Mouse (Mus musculus): ENCODE measurements around the gene Rnf169.

Rnf169 gene

DNA sequence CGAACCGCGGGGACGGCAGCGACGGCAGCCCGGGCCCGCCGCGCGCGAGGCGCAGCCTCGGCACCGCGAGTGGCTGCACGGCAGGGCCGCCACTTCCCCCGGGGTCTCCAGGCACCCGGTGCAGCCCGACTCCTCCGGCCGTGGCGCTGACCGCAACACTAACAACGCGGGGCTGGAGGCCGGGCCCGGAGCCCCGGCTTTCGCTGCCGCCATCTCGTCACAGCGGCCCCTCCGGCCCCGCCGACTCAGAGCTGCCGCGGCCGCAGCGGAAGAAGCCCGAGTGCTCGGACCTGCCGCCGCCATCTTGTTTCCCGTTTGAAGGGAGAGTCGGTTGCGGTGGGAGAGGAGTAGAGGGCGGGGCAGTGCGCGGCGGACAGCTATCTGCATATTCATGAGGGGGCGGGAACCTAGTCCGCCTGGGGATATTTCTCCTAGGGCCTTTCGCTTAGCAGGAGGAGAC lies at the start of gene Rnf169:
Rnf169 (minus strand) TSS at position 317 of the 460 bp plus-strand sequence.
- under 1% methylated on average over 55 of the region's 55 CpGs for WGBS

- WGBS: 66% methylated on average over 3 of the region's 3 CpGs
These were observed 49.1 kb upstream of the Rnf169 start for GRCm38 (mm10) chr7:100029307-100029706.

GRCm38 (mm10) chr7:100027353-100027752 lies 47.1 kb upstream of the Rnf169 start:
- WGBS: 85% methylated on average over 5 of the region's 5 CpGs

DNA sequence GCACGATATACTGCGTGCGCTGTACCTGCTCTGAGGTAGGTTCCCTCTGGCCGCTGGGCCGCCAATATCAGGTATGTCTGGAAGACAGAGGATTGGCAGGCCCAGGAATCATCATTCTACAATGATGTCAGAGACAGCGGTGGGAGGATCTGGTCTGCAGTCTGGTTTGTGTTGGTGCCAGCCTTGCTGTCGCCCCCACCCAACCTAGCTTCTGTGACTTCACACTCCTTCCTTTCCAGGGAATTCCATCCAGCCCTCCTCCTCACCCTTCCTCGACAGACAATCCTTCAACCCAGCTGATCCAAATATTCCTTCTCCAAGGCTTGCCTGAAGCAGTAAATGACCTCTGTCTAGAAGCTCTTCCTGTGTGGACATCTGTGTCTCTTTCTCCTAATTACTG lies 36.8 kb upstream of the Rnf169 start:
- WGBS: 77% methylated on average over 8 of the region's 8 CpGs

DNA sequence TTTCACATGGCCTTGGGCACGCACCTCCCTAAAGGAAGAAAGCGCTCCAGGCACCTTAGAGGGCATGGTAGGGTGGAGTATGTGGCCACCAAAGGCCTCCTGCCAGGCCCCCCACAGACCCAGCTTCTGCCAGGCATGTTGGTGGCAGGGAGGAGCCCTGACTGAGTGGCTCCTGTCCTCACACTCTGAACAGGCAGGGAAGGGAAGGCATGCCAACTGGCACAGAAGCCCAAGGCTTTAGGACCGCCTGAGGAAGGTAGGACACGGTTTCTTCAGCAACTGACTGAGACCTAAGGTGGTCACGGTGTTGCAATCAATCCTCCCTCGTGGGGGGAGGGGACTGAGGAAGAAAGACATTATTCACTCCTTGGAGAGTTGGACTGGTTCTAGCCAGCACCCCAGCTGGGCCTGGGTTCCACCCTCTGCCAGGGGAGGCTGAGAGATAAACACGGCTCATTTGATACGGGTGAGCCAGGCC lies 33.9 kb upstream of the Rnf169 start:
- 66% methylated on average over 8 of the region's 8 CpGs for WGBS

GRCm38 (mm10) chr7:100012515-100012914 lies 32.3 kb upstream of the Rnf169 start:
- 83% methylated on average over 6 of the region's 6 CpGs for WGBS

GRCm38 (mm10) chr7:100012085-100012484 lies 31.8 kb upstream of the Rnf169 start:
- 79% methylated on average over 8 of the region's 8 CpGs for WGBS

- 83% methylated on average over 5 of the region's 5 CpGs for WGBS
These were observed 30.5 kb upstream of the Rnf169 start for GRCm38 (mm10) chr7:100010711-100011110.

- 29% methylated on average over 11 of the region's 11 CpGs for WGBS
These were observed 29.4 kb upstream of the Rnf169 start for GRCm38 (mm10) chr7:100009640-100010039.

GRCm38 (mm10) chr7:100008765-100009164 lies 28.5 kb upstream of the Rnf169 start:
- WGBS: 94% methylated on average over 4 of the region's 4 CpGs

- 7% methylated on average over 11 of the region's 11 CpGs for WGBS
These were observed 26.2 kb upstream of the Rnf169 start for GRCm38 (mm10) chr7:100006411-100006810.

DNA sequence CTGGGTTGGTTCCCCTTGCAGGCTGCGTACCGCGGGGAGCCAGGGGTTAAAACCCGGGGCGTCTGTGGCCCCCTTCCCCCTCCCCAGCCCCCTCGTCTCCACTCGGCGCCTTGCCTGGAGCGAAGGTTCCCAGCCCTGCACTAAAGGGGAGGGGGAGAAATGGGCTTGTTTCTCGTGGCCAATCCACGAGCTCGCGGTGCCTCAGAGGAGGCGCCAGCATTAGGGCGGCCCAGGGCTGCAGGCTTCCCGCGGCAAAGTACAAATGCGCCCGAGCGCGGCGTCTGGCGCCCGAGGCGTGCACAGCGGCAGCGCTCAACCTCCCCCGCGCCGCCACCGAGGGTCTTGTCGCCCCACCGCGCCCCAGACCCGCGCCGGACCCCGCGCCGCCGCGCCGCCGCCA lies 25.5 kb upstream of the Rnf169 start, which contains the start of gene Chrdl2:
Chrdl2 (plus strand) TSS at position 383 of the 400 bp plus-strand sequence.
- WGBS: 1% methylated on average over 43 of the region's 44 CpGs

DNA sequence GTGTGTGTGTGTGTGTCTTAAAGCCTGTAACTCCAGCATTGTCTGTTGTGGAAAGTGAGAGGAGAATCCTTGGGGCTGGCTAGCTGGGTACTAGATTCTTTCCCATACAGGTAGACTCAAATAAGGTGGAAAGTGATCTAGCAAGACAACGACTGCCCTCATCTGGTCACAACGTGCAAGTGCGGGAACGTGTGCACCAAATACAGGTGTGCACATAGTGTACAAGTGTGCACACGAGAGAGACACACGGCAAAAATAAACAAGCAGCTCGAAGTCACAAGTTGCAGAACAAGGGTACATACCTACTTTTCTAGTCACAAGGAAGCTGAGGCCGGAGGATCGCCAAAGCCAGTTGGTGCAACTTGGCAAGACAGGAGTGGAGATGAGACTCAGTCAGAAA lies 23.5 kb upstream of the Rnf169 start:
- 58% methylated on average over 9 of the region's 9 CpGs for WGBS

- WGBS: 90% methylated on average over 3 of the region's 3 CpGs
These were observed 18.4 kb upstream of the Rnf169 start for GRCm38 (mm10) chr7:99998668-99999067.

- 73% methylated on average over 7 of the region's 7 CpGs for WGBS
These were observed 14.9 kb upstream of the Rnf169 start for GRCm38 (mm10) chr7:99995186-99995585.

DNA sequence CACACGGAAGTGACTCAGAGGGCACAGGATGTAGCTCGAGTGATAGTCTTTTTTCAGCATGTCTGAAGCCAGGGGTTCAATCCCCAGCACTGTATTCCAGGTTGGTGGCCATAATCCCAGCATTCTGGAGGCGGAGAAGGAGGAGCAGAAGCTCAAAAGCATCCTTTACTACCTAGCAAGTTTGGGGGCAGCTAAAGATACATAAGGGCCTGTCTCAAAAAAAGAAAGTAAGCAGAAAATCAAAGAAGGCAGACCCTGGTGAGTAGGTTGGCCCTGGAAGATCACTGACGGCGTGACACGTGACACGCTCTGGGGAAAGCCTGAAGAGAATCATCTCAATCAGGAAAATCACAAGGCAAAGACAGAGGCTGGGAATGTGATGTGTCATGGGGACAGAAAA lies 12.9 kb upstream of the Rnf169 start:
- 84% methylated on average over 7 of the region's 7 CpGs for WGBS

DNA sequence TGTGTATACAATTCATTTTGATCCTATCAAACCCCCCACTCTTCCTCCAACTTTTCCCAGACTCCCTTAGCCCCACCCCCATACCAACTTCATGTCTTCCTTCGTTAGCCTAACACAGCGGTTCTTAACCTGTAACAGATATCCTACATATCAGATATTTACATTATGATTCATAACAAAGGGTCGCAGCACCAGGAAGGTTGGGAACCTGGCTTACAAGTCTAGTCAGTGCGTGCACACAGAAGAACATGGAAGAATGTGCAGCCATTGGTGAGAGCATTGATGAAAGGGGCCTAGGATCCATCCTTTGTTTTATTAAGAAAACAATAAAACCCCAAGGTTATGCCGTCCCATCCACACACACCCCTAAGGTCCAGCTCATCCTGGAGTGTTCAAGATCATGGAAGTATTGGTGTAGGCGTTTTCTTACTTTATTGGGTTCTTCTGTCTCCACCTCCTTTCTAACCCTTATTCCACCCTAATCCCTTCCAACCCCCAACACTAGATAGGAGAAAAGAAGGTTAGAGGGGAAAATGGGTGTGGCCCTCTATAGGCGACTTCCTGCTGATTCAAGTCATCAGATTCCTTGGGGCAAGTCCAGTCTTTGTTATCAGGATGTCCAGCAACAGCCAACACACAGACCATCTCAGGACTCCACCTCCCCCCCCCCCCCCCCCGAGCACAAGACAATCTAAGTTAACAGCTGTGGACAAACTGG lies 10.9 kb upstream of the Rnf169 start:
- 85% methylated on average over 8 of the region's 8 CpGs for WGBS

- 68% methylated on average over 15 of the region's 15 CpGs for WGBS
These were observed 9.9 kb upstream of the Rnf169 start for GRCm38 (mm10) chr7:99989844-99990760.

DNA sequence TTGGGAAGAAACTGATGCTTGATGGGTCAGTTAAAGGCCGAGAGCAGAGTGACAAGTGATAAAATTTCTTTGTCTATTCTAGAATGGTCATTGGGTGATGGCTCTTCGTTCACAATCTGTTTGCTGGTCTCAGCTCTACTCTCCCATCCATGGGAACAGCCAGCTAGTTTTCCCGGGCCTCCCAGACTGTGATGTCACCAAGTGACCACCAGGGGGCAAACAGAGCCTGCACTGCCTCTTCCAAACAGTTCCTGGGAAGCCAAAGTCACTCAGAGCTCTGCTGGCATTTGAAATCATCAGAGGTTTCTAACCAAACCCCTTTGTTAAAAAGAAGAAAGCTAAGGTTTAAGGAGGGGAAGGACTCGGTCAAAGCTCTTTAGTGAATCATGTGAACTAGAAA lies 8.5 kb upstream of the Rnf169 start:
- WGBS: 10% methylated on average over 4 of the region's 4 CpGs

DNA sequence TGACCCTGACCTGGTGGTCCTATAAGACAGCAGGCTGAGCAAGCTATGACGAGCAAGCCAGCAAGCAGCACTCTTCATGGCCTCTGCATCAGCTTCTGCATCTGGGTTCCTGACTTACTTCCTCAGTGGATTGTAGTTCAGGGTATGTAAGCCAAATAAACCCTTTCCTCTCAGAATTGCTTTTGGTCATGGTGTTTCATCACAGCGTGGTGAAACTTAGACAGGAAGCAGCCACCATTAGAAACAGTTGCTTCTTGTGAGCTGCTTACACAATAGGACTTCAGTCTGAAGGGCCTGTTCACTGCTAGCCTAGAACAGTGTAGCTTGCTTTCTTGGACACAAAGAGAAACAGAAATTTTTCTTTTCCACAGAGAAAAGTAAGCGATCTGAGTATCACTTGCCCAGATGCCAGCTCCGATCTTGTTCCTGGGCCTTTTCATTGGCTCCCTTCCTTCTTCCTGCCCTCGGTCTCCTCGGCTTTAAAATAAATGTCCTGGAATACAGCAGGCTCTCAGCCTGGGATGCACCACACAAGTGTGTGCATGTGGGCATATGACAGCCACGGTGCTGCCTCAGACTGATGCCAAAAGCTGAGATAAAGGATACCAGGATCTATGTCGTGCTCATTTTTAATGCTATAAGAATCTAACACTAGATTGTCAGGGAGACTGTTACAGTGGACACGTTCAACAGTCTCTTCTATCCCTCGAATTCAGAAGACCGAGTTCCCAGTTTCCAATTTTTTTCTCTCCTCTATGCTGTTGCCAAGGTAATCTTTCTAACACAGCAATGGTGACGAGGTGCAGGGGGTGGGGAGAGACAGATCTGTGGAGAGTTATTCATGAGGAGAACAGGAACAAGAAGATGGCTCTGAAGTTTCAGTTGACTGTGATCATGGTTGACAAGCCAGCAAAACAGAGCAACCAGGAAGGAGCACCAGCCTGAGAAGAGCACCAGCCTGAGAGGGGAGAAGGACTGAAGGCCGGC lies 2.3 kb upstream of the Rnf169 start:
- 49% methylated on average over 13 of the region's 13 CpGs for whole genome bisulfite sequencing

- under 1% methylated on average over 2 of the region's 2 CpGs for WGBS
These were observed 1.1 kb upstream of the Rnf169 start for GRCm38 (mm10) chr7:99981311-99981710.

Data from cerebral cortex, adult 2 months (tissue).